Mouse (Mus musculus) kidney, adult 8-10 months (tissue): ENCODE results near the gene Suv39h1.
"Not testable (repeated sequence)": the region's sequence is repeated elsewhere in the genome, so short reads cannot be mapped to it uniquely, and the experiment has no call there.

Experiments
- DNase-seq, 2 experiments: peaks; one replicate each; pipeline ENCODE4 v3.0.0; 2022

Suv39h1 gene

DNA sequence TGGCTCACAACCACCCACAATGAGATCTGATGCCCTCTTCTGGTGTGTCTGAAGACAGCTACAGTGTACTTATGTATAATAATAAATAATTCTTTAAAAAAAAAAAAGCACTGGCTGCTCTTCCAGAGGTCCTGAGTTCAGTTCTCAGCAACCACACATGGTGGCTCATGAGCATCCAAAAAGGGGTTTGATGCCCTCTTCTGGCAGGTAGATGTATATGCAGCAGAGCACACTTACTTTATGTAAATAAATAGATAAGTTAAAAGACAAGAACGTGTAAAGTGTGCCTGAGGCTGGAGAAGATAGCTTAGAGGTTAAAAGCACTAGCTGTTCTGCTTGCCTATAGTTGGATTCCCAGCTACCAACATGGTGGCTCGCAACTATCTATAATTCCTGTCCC, 49.8 kb downstream of the Suv39h1 start:
- DNase-seq: no peak

- DNase-seq: no peak
Measured at GRCm38 (mm10) chrX:8020111-8020778, 54.3 kb downstream of the Suv39h1 start.

- peak; percentile 67 to 73 for DNase-seq
Measured at GRCm38 (mm10) chrX:8018286-8018685, 56.3 kb downstream of the Suv39h1 start, which contains the start of gene Glod5. Gene Glod5, minus strand, starts transcription at chrX:8018492.

DNA sequence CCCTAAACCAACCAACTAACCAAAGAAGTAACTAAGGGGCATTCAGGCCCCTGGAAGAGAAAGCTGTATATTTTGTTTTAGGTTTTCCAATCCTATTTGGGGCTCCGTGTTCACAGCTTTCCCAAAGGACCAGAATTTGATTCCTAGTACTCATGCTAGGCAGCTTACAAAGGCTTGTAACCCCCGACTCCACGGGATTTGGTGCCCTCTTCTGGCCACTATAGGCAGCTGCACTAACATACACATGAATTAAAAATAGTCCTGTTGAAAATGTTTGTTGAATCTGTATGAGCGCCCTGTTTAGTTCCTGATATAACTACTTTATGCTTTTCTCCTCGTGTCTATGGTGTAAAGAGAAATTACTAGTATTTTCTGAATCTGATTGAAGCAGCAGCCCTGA, 57.4 kb downstream of the Suv39h1 start:
- peak; percentile 21 for DNase-seq

GRCm38 (mm10) chrX:8015675-8016074, 58.9 kb downstream of the Suv39h1 start:
- not testable (repeated sequence) for DNase-seq

DNA sequence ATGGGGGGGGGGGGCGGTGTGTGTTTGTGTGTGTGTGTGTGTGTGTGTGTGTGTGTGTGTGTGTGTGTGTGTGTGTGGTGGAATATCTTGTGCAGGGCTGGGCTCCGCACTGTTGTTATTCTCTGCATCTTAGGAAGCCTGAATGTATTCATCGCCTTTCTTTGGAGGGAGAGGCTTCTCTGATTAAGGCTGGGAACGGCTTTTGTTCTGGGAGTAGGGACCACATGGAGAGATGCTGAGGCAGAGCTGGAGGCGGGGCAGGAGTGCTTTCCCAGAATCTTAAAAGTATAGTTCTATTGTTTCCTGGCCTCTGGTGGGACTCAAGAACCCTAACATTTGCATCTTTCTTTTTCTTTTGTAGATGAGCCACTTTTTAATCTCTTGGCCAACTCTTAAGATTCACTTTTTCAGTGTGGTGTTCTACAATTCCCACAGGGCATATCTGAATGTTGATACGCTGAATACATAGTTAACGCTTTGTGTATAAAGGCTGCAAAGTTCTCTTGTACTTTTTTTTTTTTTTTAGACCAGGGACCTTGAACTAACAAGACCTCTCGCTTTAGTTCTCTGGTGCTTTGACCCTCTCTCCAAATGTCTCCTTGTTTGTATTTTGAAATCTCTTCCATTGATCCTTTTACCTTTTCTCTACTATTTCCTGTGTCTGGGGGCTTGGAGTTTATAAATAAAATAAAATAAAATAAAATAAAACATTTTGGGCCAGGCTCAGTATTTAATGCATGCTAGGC, 60.8 kb downstream of the Suv39h1 start:
- no peak for DNase-seq

- no peak for DNase-seq
Measured at GRCm38 (mm10) chrX:8013157-8013556, 61.4 kb downstream of the Suv39h1 start.
